13 mouse cellular contexts compared by ENCODE assay signal in genomic region chr11:89970726-89971125, GRCm38 (mm10).
"Had no signal": no experiment of that assay in that cellular context is flagged by ENCODE, and none has a peak within 500 bp of the region (broad histone marks: within the 10 kb centered on the region; RNA-seq: fewer than 3 reads in every experiment).

No protein-coding gene starts in this region.

- H3K27ac ChIP-seq: kidney, embryonic 15.5 days; liver, embryonic 13.5 days; midbrain, embryonic 10.5 days; neural tube, embryonic 15.5 days had no signal

- H3K27me3 ChIP-seq: kidney, embryonic 15.5 days; liver, embryonic 13.5 days; neural tube, embryonic 15.5 days had no signal

- H3K36me3 ChIP-seq: kidney, embryonic 15.5 days; liver, embryonic 13.5 days; midbrain, embryonic 10.5 days; neural tube, embryonic 15.5 days had no signal

- H3K4me3 ChIP-seq: kidney, embryonic 15.5 days; liver, embryonic 13.5 days; midbrain, embryonic 10.5 days; neural tube, embryonic 15.5 days had no signal

- H3K9me3 ChIP-seq: kidney, embryonic 15.5 days; liver, embryonic 13.5 days; midbrain, embryonic 10.5 days; neural tube, embryonic 15.5 days had no signal

- ATAC-seq: intestine, embryonic 16.5 days; liver, postnatal 0 days; midbrain, embryonic 16.5 days had no signal

- H3K4me2 ChIP-seq: kidney, embryonic 15.5 days; liver, embryonic 13.5 days; neural tube, embryonic 15.5 days had no signal

- DNase-seq: kidney, adult 2 months; kidney, postnatal 14 days; left cerebral cortex, postnatal 4 days; liver; liver, embryonic 13.5 days; liver, postnatal 0 days; thymus, adult 18-20 months; thymus, postnatal 25 days had no signal

- H3K4me1 ChIP-seq: kidney, embryonic 15.5 days; liver, embryonic 13.5 days; neural tube, embryonic 15.5 days had no signal

- H3K9ac ChIP-seq: kidney, embryonic 15.5 days; liver, embryonic 13.5 days; liver, postnatal 0 days; neural tube, embryonic 15.5 days had no signal
